Mouse (Mus musculus): ENCODE results near the gene Sfmbt2. TPM values are rescaled to one million over a fixed set of nuclear protein-coding genes. Genes with fewer than 3 reads are reported as not detected.

Sfmbt2 gene
- polyA plus RNA-seq, 1 experiment from 2014 or later, result 0.25 TPM

- no peak overlapping the region for H3K4me2 ChIP-seq
- no peaks in the 10 kb centered on the region for H3K4me1 ChIP-seq (replicated peaks)
- H3K9me3 ChIP-seq (replicated peaks), result no peaks in the 10 kb centered on the region
- no peak overlapping the region for H3K9ac ChIP-seq
- H3K4me3 ChIP-seq (replicated peaks), result no peak overlapping the region
- no peak overlapping the region for H3K27ac ChIP-seq (replicated peaks)
- 76% methylated on average over 5 of the region's 5 CpGs for WGBS (ENCODE audit: insufficient replicate concordance)
- no peaks in the 10 kb centered on the region for H3K36me3 ChIP-seq (replicated peaks)
- ATAC-seq (ENCODE audit: insufficient read depth), result no peak
- H3K27me3 ChIP-seq, result no peaks in the 10 kb centered on the region
These were observed 39.8 kb downstream of the Sfmbt2 start for GRCm38 (mm10) chr2:10410069-10410468.

DNA sequence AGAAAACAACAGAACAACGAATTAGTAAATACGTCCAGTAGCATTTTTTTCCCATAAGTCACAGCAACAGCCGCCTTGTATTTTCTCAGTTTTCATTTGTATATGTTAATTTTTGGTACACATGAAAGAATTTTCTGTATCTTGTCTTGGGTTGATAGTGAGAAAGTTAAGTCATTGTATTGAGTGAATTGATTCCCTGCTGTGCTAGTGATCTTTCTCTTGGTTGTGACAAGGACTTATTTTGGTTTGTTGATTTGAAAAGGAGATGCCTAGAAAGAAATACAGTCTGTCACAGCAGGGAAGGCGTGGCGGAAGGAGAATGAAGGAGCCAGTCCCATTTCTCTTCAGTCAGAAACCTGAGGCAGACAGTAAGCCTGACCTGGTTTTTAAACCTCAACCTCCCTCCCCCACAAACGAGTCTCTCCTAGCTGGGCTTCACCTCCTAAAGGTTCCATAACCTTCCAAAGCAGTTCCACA is 50.7 kb downstream of the Sfmbt2 start:
- H3K4me3 ChIP-seq (replicated peaks), result no peak overlapping the region
- no peaks in the 10 kb centered on the region for H3K9me3 ChIP-seq (replicated peaks)
- no peak overlapping the region for H3K27ac ChIP-seq (replicated peaks)
- no peaks in the 10 kb centered on the region for H3K36me3 ChIP-seq (replicated peaks)
- H3K4me1 ChIP-seq (replicated peaks), result no peaks in the 10 kb centered on the region
- H3K27me3 ChIP-seq, result no peaks in the 10 kb centered on the region
- H3K4me2 ChIP-seq, result no peak overlapping the region
- no peak for ATAC-seq (ENCODE audit: insufficient read depth)
- H3K9ac ChIP-seq, result no peak overlapping the region
- 54% methylated on average over 6 of the region's 6 CpGs for WGBS (ENCODE audit: insufficient replicate concordance)

DNA sequence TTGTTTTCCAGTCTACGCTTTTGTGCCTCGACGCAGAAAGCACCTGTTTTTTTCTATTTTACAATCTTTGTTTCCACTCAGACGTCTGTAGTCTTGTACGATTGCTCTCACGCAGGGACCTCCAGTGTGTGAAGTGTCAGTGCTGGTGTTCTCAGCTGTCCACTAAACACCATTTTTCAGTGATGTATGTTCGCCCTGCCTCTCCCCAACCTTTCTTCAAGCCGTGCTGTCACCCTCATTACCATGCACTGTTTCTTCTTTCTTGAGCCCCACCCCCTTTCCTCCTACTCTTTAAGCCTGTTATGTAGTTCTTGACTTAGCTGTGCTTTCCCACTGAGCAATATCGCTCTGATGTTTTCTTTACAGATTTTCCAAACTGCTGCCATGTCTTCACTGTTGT is 67.0 kb downstream of the Sfmbt2 start:
- no peaks in the 10 kb centered on the region for H3K4me1 ChIP-seq (replicated peaks)
- H3K9ac ChIP-seq, result no peak overlapping the region
- no peaks in the 10 kb centered on the region for H3K9me3 ChIP-seq (replicated peaks)
- no peaks in the 10 kb centered on the region for H3K27me3 ChIP-seq
- no peak for ATAC-seq (ENCODE audit: insufficient read depth)
- WGBS (ENCODE audit: insufficient replicate concordance), result 50% methylated on average over 9 of the region's 9 CpGs
- no peaks in the 10 kb centered on the region for H3K36me3 ChIP-seq (replicated peaks)
- no peak overlapping the region for H3K4me3 ChIP-seq (replicated peaks)
- no peak overlapping the region for H3K4me2 ChIP-seq
- no peak overlapping the region for H3K27ac ChIP-seq (replicated peaks)

DNA sequence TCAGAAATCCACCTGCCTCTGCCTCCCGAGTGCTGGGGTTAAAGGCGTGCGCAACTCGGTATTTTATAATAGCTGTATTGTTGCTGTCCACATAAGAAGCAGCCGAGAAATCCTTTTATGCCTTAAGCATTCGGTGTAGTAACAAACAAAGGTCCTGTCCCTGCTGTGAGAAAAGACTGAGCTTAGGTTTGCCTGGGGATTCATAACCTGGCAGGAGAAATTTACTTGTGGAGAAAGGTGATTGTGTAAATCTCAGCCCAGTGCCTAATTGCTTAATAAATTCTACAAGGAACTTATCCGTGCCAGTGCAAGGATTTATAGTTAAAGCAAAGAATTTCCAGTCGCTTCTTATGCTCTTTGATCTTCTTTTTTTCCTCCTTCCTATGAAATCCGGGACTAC is 71.5 kb downstream of the Sfmbt2 start:
- Histone ChIP-seq H3K36me3 (replicated peaks) (no peaks in the 10 kb centered on the region), H3K9ac (no peak overlapping the region), H3K4me2 (no peak overlapping the region), H3K4me1 (replicated peaks) (no peaks in the 10 kb centered on the region), H3K4me3 (replicated peaks) (no peak overlapping the region), H3K27ac (replicated peaks) (no peak overlapping the region), H3K27me3 (no peaks in the 10 kb centered on the region), H3K9me3 (replicated peaks) (no peaks in the 10 kb centered on the region)
- no peak for ATAC-seq (ENCODE audit: insufficient read depth)
- 68% methylated on average over 9 of the region's 9 CpGs for WGBS (ENCODE audit: insufficient replicate concordance)

DNA sequence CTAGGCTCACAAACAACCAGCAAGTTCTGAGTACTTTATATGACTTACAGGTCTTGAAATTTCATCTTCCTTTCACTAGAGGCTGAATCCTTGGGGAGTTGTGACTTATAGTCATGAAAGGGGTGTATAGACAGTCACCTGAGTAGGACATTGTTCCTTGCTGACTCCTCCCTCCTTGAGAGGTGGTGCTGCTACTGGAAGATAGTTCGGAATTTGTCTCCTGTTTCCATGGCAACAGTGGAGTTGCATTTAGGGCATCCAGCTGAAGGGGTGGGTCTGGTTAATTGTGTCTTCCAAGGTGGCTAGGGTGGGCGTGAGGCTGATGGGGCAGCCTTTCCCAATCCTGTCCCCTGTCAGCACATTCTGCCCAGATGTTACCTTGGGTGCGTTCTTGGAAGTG is 83.3 kb downstream of the Sfmbt2 start:
- no peaks in the 10 kb centered on the region for H3K9me3 ChIP-seq (replicated peaks)
- WGBS (ENCODE audit: insufficient replicate concordance), result 54% methylated on average over 3 of the region's 3 CpGs
- no peaks in the 10 kb centered on the region for H3K36me3 ChIP-seq (replicated peaks)
- no peak overlapping the region for H3K27ac ChIP-seq (replicated peaks)
- no peak for ATAC-seq (ENCODE audit: insufficient read depth)
- H3K4me3 ChIP-seq (replicated peaks), result no peak overlapping the region
- no peak overlapping the region for H3K4me2 ChIP-seq
- no peaks in the 10 kb centered on the region for H3K4me1 ChIP-seq (replicated peaks)
- H3K9ac ChIP-seq, result no peak overlapping the region
- H3K27me3 ChIP-seq, result no peaks in the 10 kb centered on the region

DNA sequence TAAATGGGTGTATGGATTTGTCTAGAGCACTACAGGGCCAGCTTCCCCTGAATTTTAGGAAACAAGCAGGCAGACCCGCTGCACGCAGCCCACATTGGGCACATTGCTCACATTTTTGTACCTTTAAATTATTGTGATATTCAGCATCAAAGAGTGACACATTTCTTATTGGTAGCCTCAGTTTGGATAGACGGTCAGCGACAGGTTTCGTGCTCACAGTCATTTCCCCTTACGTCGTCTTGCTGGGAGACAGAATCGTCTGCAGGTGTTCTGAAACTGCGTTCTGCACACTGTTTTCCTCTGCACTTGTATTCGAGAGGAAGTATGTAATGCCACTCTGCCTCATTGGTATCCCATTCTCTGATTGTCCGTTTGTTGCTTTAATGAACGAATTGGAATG is 88.0 kb downstream of the Sfmbt2 start:
- no peaks in the 10 kb centered on the region for H3K27me3 ChIP-seq
- no peak for ATAC-seq (ENCODE audit: insufficient read depth)
- H3K9me3 ChIP-seq (replicated peaks), result no peaks in the 10 kb centered on the region
- H3K4me3 ChIP-seq (replicated peaks), result no peak overlapping the region
- H3K36me3 ChIP-seq (replicated peaks), result no peaks in the 10 kb centered on the region
- no peak overlapping the region for H3K4me2 ChIP-seq
- WGBS (ENCODE audit: insufficient replicate concordance), result 73% methylated on average over 12 of the region's 12 CpGs
- H3K27ac ChIP-seq (replicated peaks), result no peak overlapping the region
- no peak overlapping the region for H3K9ac ChIP-seq
- H3K4me1 ChIP-seq (replicated peaks), result no peaks in the 10 kb centered on the region

DNA sequence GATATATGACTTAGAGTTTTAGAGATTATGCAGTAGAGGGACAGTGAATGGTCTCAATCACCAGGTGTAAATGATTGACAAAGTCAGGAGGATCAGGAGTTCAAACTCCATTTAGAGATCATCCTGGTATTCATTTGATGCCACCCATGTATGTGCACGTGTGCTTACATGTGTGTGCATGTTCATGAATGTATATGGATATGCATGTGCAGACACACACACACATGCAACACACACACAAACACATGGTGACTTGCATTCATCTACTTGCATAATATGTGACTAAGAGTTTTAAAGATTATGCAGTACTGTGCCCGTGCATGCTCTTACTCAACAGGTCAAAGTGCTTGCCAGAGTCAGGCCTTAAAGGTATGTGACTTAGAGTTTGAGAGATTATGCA is 146.2 kb downstream of the Sfmbt2 start:
- no peaks in the 10 kb centered on the region for H3K27me3 ChIP-seq
- 43% methylated on average over 2 of the region's 2 CpGs for WGBS (ENCODE audit: insufficient replicate concordance)
- H3K4me3 ChIP-seq (replicated peaks), result no peak overlapping the region
- no peak overlapping the region for H3K27ac ChIP-seq (replicated peaks)
- no peaks in the 10 kb centered on the region for H3K36me3 ChIP-seq (replicated peaks)
- no peaks in the 10 kb centered on the region for H3K9me3 ChIP-seq (replicated peaks)
- no peak overlapping the region for H3K4me2 ChIP-seq
- peak; percentile 65; the same call in 1 of the 2 replicates for ATAC-seq (ENCODE audit: insufficient read depth)
- H3K9ac ChIP-seq, result no peak overlapping the region
- H3K4me1 ChIP-seq (replicated peaks), result no peaks in the 10 kb centered on the region

DNA sequence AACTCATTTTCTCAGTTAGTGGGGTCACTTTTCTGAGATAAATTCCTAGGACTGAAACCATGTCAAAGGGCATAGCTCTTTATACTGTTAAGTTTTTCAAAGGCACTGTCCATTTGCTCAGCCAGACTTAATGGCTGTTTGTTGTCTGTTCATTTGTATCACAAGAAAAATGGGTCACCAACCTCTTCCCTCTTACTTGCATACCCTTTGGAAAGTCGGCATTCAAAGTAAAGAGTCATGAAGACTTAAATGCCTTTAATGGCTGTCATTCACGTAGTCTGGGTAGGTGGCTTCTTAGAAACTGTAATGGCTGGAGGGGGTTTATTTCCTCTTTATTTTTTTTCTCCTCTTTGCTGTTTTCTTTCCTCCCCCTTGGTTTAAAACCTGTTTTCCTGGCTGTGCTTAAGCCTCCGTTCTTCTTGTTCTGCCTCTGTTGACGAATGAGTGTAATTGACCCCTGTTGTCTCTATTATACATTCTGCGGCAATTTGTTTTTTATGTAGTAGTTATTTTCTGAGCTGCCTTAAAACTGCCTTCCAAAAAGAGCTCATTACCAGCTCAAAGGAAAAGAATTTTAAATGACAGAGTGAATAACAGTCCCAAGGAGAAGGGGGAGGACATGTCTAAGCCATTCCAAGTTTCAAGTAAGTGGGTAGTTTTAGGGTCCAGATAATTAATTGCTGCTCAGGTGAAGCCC is 151.6 kb downstream of the Sfmbt2 start:
- WGBS (ENCODE audit: insufficient replicate concordance), result 59% methylated on average over 5 of the region's 5 CpGs
- Histone ChIP-seq H3K27ac (replicated peaks) (no peak overlapping the region), H3K4me3 (replicated peaks) (no peak overlapping the region), H3K36me3 (replicated peaks) (no peaks in the 10 kb centered on the region), H3K4me2 (no peak overlapping the region), H3K9me3 (replicated peaks) (no peaks in the 10 kb centered on the region), H3K9ac (no peak overlapping the region), H3K27me3 (no peaks in the 10 kb centered on the region), H3K4me1 (replicated peaks) (no peaks in the 10 kb centered on the region)
- no peak for ATAC-seq (ENCODE audit: insufficient read depth)

DNA sequence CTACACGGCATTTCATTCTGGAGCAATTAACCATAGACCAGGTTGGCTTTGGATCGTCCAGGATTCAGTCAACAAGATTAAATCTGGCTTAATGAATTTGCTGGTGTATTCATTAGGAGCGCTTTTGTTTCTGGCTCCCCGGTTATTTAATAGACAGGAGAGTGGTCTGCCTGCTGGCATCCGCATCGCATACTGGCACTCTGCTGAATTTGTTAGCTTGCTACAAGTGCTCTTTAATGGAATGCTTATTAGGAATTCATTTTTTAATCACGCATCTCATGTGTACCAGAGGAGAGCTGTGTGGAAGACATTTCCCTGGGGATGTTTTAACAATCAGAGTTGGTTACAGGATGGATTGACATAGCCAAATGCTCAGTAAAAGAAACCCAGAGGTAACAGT is 155.3 kb downstream of the Sfmbt2 start:
- Histone ChIP-seq H3K36me3 (replicated peaks) (no peaks in the 10 kb centered on the region), H3K27me3 (no peaks in the 10 kb centered on the region), H3K4me2 (no peak overlapping the region), H3K27ac (replicated peaks) (no peak overlapping the region), H3K9ac (no peak overlapping the region), H3K4me3 (replicated peaks) (no peak overlapping the region), H3K4me1 (replicated peaks) (no peaks in the 10 kb centered on the region), H3K9me3 (replicated peaks) (no peaks in the 10 kb centered on the region)
- WGBS (ENCODE audit: insufficient replicate concordance), result 70% methylated on average over 7 of the region's 7 CpGs
- no peak for ATAC-seq (ENCODE audit: insufficient read depth)

DNA sequence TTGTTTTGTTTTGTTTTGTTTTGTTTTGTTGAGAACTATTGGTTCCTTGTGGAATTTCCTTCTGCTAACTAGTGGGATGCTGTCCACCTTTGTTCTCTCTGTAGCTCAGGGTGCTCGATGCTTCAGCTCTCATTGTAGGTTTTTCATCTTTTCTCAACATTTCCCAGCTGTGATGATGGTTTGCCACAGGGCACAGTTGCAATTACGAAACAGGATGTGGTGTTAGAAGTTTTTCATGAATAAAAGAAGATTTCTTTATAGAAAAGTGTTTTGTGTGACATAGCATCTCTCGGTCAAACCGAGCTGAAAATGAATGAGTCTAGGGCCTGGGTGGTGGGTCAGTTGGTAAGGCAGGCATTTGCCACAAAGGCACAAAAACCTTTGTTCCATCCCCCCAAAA is 171.5 kb downstream of the Sfmbt2 start:
- 51% methylated on average over 4 of the region's 4 CpGs for WGBS (ENCODE audit: insufficient replicate concordance)

GRCm38 (mm10) chr2:10542388-10542787 is 172.1 kb downstream of the Sfmbt2 start:
- H3K27me3 ChIP-seq, result no peaks in the 10 kb centered on the region
- H3K4me2 ChIP-seq, result no peak overlapping the region
- no peak overlapping the region for H3K4me3 ChIP-seq (replicated peaks)
- H3K9me3 ChIP-seq (replicated peaks), result no peaks in the 10 kb centered on the region
- no peaks in the 10 kb centered on the region for H3K36me3 ChIP-seq (replicated peaks)
- H3K27ac ChIP-seq (replicated peaks), result no peak overlapping the region
- ATAC-seq (ENCODE audit: insufficient read depth), result no peak
- H3K4me1 ChIP-seq (replicated peaks), result no peaks in the 10 kb centered on the region
- no peak overlapping the region for H3K9ac ChIP-seq
- WGBS (ENCODE audit: insufficient replicate concordance), result 63% methylated on average over 7 of the region's 7 CpGs

More for the DNA sequence above, 171.5 kb downstream of the Sfmbt2 start:
- no peak overlapping the region for H3K4me3 ChIP-seq (replicated peaks)
- no peaks in the 10 kb centered on the region for H3K9me3 ChIP-seq (replicated peaks)
- no peaks in the 10 kb centered on the region for H3K36me3 ChIP-seq (replicated peaks)
- ATAC-seq (ENCODE audit: insufficient read depth), result no peak
- no peak overlapping the region for H3K27ac ChIP-seq (replicated peaks)
- H3K9ac ChIP-seq, result no peak overlapping the region
- no peak overlapping the region for H3K4me2 ChIP-seq
- no peaks in the 10 kb centered on the region for H3K4me1 ChIP-seq (replicated peaks)
- no peaks in the 10 kb centered on the region for H3K27me3 ChIP-seq

GRCm38 (mm10) chr2:10558816-10559215 is 188.5 kb downstream of the Sfmbt2 start:
- Histone ChIP-seq H3K9me3 (replicated peaks) (no peaks in the 10 kb centered on the region), H3K9ac (no peak overlapping the region), H3K27me3 (no peaks in the 10 kb centered on the region), H3K4me2 (no peak overlapping the region), H3K4me3 (replicated peaks) (no peak overlapping the region), H3K27ac (replicated peaks) (no peak overlapping the region), H3K4me1 (replicated peaks) (no peaks in the 10 kb centered on the region), H3K36me3 (replicated peaks) (no peaks in the 10 kb centered on the region)
- 53% methylated on average over 1 of the region's 1 CpGs for WGBS (ENCODE audit: insufficient replicate concordance)
- no peak for ATAC-seq (ENCODE audit: insufficient read depth)

Measured in liver, embryonic 15.5 days (tissue).